Mouse (Mus musculus): ENCODE measurements around the gene Col6a6. TPM values are rescaled to one million over a fixed set of nuclear protein-coding genes. Genes with fewer than 3 reads are reported as not detected.

Col6a6 gene
- total and polyA plus RNA-seq, 3 experiments = not detected

DNA sequence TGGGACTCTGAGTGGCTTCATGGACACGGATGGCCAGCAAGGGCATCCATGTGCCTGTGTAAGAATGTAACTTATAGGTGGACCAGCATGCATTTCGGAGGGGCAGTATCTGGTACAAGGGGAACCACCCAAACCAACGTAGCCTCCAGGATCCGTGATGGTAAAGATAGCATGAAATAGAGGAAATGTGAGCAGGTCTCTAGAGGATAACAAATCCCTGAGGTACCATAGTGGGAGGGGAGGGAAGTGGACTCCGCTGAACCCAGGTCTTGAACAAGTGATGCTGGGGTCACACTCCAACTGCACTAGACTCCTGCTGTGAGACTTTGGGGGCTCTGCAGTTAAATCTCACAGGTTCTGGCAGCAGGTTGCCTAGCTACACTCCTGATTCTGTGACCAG is 27.7 kb downstream of the Col6a6 start:
- no peaks in the 10 kb centered on the region for H3K36me3 ChIP-seq (ENCODE audit: control insufficient read depth in 1 of 2, insufficient read depth in 2 of 2, low read length in 2 of 2)
- H3K9ac ChIP-seq (ENCODE audit: control insufficient read depth, low read depth, low read length, poor library complexity, severe bottlenecking) = no peak overlapping the region
- no peaks in the 10 kb centered on the region for H3K4me1 ChIP-seq (ENCODE audit: control insufficient read depth in 1 of 2, insufficient read depth in 2 of 2, low read length in 2 of 2)
- H3K27me3 ChIP-seq (ENCODE audit: control insufficient read depth in 1 of 2, insufficient read depth in 2 of 2, low read length in 2 of 2) = no peaks in the 10 kb centered on the region
- no peak overlapping the region for H3K4me3 ChIP-seq (ENCODE audit: control insufficient read depth in 1 of 2, insufficient read depth in 1 of 2, low read depth in 2 of 2, low read length in 2 of 2)
- H3K9me3 ChIP-seq (replicated peaks; ENCODE audit: insufficient read depth, low read length) = no peaks in the 10 kb centered on the region
- no peak for DNase-seq (ENCODE audit: low read depth, low spot score)
- no peaks in the 10 kb centered on the region for H3K79me2 ChIP-seq (ENCODE audit: control insufficient read depth, insufficient read depth, low read length, poor library complexity)
- no peak for TF ChIP-seq POLR2AphosphoS5 (IDR thresholded peaks at IDR 0.05; ENCODE audit: borderline replicate concordance, low read depth, low read length)
- no peak overlapping the region for H3K27ac ChIP-seq (ENCODE audit: control insufficient read depth, low read depth, low read length)

DNA sequence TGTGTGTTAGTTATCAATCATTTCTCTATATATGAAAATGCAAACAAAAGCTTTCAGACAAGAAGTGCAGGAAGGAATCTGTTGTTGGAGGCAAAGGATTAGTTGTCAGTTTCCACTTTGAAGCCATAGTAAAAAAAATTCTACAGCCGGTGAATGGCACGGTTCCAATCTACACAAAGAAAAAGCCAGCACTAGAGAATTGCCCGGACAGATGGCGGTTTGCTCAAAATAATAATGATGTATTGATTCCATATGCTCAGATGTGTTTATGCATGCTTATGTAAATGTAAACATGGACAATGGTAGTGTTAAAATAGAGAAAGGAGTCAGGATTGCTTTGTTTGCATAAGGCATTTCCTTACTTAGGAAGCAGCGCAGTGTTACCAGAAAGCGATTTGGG is 31.8 kb downstream of the Col6a6 start:
- TF ChIP-seq NELFE (IDR thresholded peaks at IDR 0.05; ENCODE audit: low read depth, low read length) (no peak), ZNF384 (IDR thresholded peaks at IDR 0.05; ENCODE audit: low read depth, low read length) (no peak), TCF12 (IDR thresholded peaks at IDR 0.05; ENCODE audit: low read depth, low read length) (no peak), MAX (IDR thresholded peaks at IDR 0.05; ENCODE audit: low read length) (no peak), HCFC1 (IDR thresholded peaks at IDR 0.05; ENCODE audit: low read depth, low read length) (no peak), POLR2A (IDR thresholded peaks at IDR 0.05; ENCODE audit: control insufficient read depth in 1 of 2, insufficient read depth in 1 of 2, low read depth in 1 of 2, low read length in 2 of 2, poor library complexity in 1 of 2) (no peak), POLR2AphosphoS5 (IDR thresholded peaks at IDR 0.05; ENCODE audit: borderline replicate concordance, low read depth, low read length) (no peak), MAZ (IDR thresholded peaks at IDR 0.05; ENCODE audit: low read depth, low read length) (no peak), GABPA (IDR thresholded peaks at IDR 0.05; ENCODE audit: low read depth, low read length) (no peak), EP300 (IDR thresholded peaks at IDR 0.05; ENCODE audit: low read depth in 1 of 2, low read length in 2 of 2) (no peak), TBP (IDR thresholded peaks at IDR 0.05; ENCODE audit: low read depth, low read length) (no peak), SIN3A (IDR thresholded peaks at IDR 0.05; ENCODE audit: low read length) (no peak), POLR2AphosphoS2 (IDR thresholded peaks at IDR 0.05; ENCODE audit: low read length) (no peak), RAD21 (IDR thresholded peaks at IDR 0.05; ENCODE audit: low read depth, low read length) (no peak)
- Histone ChIP-seq H3K4me1 (ENCODE audit: control insufficient read depth in 1 of 2, insufficient read depth in 2 of 2, low read length in 2 of 2) (no peaks in the 10 kb centered on the region), H3K9ac (ENCODE audit: control insufficient read depth, low read depth, low read length, poor library complexity, severe bottlenecking) (no peak overlapping the region), H3K36me3 (ENCODE audit: control insufficient read depth in 1 of 2, insufficient read depth in 2 of 2, low read length in 2 of 2) (no peaks in the 10 kb centered on the region), H3K4me3 (ENCODE audit: control insufficient read depth in 1 of 2, insufficient read depth in 1 of 2, low read depth in 2 of 2, low read length in 2 of 2) (no peak overlapping the region), H3K27ac (ENCODE audit: control insufficient read depth, low read depth, low read length) (no peak overlapping the region), H3K27me3 (ENCODE audit: control insufficient read depth in 1 of 2, insufficient read depth in 2 of 2, low read length in 2 of 2) (no peaks in the 10 kb centered on the region), H3K9me3 (replicated peaks; ENCODE audit: insufficient read depth, low read length) (no peaks in the 10 kb centered on the region), H3K79me2 (ENCODE audit: control insufficient read depth, insufficient read depth, low read length, poor library complexity) (no peaks in the 10 kb centered on the region)
- DNase-seq (ENCODE audit: low read depth, low spot score) = no peak

DNA sequence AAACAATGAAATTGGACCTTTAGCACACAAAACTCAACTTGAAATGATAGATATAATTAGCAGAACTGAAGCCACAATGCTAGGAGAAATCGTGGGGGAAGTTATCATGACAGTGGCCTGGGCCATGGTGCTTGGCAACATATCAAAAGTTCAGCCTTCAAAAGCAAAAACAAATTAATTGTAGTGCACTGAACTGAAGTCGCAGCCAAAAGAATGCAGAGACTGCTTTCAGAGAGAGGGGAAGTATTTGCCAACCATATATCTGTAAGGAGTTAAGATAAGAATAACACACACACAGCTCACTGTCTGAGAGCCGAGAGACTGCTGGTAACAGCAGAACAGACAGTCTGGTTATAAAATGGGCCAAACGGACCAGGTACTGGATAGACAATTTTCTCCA is 33.0 kb downstream of the Col6a6 start:
- H3K36me3 ChIP-seq (ENCODE audit: control insufficient read depth in 1 of 2, insufficient read depth in 2 of 2, low read length in 2 of 2) = no peaks in the 10 kb centered on the region
- H3K27me3 ChIP-seq (ENCODE audit: control insufficient read depth in 1 of 2, insufficient read depth in 2 of 2, low read length in 2 of 2) = no peaks in the 10 kb centered on the region
- TF ChIP-seq UBTF (IDR thresholded peaks at IDR 0.05; ENCODE audit: borderline replicate concordance, insufficient read depth, low read depth, low read length) = no peak
- TF ChIP-seq SMC3 (IDR thresholded peaks at IDR 0.05; ENCODE audit: low read depth, low read length) = no peak
- TF ChIP-seq ZMIZ1 (IDR thresholded peaks at IDR 0.05; ENCODE audit: low read depth, low read length) = no peak
- TF ChIP-seq ZNF384 (IDR thresholded peaks at IDR 0.05; ENCODE audit: low read depth, low read length) = no peak
- TF ChIP-seq TCF12 (IDR thresholded peaks at IDR 0.05; ENCODE audit: low read depth, low read length) = no peak
- TF ChIP-seq JUND (IDR thresholded peaks at IDR 0.05; ENCODE audit: low read depth, low read length) = no peak
- TF ChIP-seq BHLHE40 (IDR thresholded peaks at IDR 0.05; ENCODE audit: borderline replicate concordance, low read depth, low read length) = no peak
- no peak for TF ChIP-seq POLR2AphosphoS2 (IDR thresholded peaks at IDR 0.05; ENCODE audit: low read length)
- TF ChIP-seq ZKSCAN1 (IDR thresholded peaks at IDR 0.05; ENCODE audit: low read depth, low read length) = no peak
- no peak for TF ChIP-seq GABPA (IDR thresholded peaks at IDR 0.05; ENCODE audit: low read depth, low read length)
- TF ChIP-seq POLR2A (IDR thresholded peaks at IDR 0.05; ENCODE audit: control insufficient read depth in 1 of 2, insufficient read depth in 1 of 2, low read depth in 1 of 2, low read length in 2 of 2, poor library complexity in 1 of 2) = no peak
- no peak for TF ChIP-seq MXI1 (IDR thresholded peaks at IDR 0.05; ENCODE audit: low read depth, low read length)
- no peak for TF ChIP-seq ETS1 (IDR thresholded peaks at IDR 0.05; ENCODE audit: low read depth, low read length)
- no peak for TF ChIP-seq POLR2AphosphoS5 (IDR thresholded peaks at IDR 0.05; ENCODE audit: borderline replicate concordance, low read depth, low read length)
- TF ChIP-seq NELFE (IDR thresholded peaks at IDR 0.05; ENCODE audit: low read depth, low read length) = no peak
- TF ChIP-seq MAX (IDR thresholded peaks at IDR 0.05; ENCODE audit: low read length) = no peak
- DNase-seq (ENCODE audit: low read depth, low spot score) = peak; percentile 8
- H3K9ac ChIP-seq (ENCODE audit: control insufficient read depth, low read depth, low read length, poor library complexity, severe bottlenecking) = no peak overlapping the region
- H3K9me3 ChIP-seq (replicated peaks; ENCODE audit: insufficient read depth, low read length) = no peaks in the 10 kb centered on the region
- H3K79me2 ChIP-seq (ENCODE audit: control insufficient read depth, insufficient read depth, low read length, poor library complexity) = no peaks in the 10 kb centered on the region
- no peak overlapping the region for H3K27ac ChIP-seq (ENCODE audit: control insufficient read depth, low read depth, low read length)
- no peaks in the 10 kb centered on the region for H3K4me1 ChIP-seq (ENCODE audit: control insufficient read depth in 1 of 2, insufficient read depth in 2 of 2, low read length in 2 of 2)
- H3K4me3 ChIP-seq (ENCODE audit: control insufficient read depth in 1 of 2, insufficient read depth in 1 of 2, low read depth in 2 of 2, low read length in 2 of 2) = no peak overlapping the region
